Mouse (Mus musculus) embryonic facial prominence, embryonic 13.5 days (tissue): ENCODE results near the gene Gdf10. TPM values are rescaled to one million over a fixed set of nuclear protein-coding genes. Genes with fewer than 3 reads are reported as not detected.

ENCODE experiments used
- ATAC-seq: fragments of 200-750 bp; cut with Nextera tagmentation; 2 replicates; pipeline ENCODE4 v1.8.0; 2017; ENCODE audit warnings: low read depth; ENCODE audit not compliant: insufficient number of reproducible peaks, insufficient read depth, low FRiP score, low TSS enrichment
- H3K27ac ChIP-seq: fragments of 300-500 bp; sonication (generic); 2 replicates; pipeline ENCODE4 v1.5.1; 2015; ENCODE audit warnings: moderate library complexity, mild to moderate bottlenecking, inconsistent platforms
- H3K27me3 ChIP-seq: fragments of 300-500 bp; sonication (generic); 2 replicates; pipeline ENCODE4 v1.6.1; 2015; ENCODE audit warnings: mild to moderate bottlenecking, inconsistent platforms
- H3K36me3 ChIP-seq: fragments of 300-500 bp; sonication (generic); 2 replicates; pipeline ENCODE4 v1.6.1; 2015; ENCODE audit warnings: mild to moderate bottlenecking, inconsistent platforms
- H3K4me1 ChIP-seq: fragments of 300-500 bp; sonication (generic); 2 replicates; pipeline ENCODE4 v1.6.1; 2015; ENCODE audit warnings: inconsistent platforms
- H3K4me2 ChIP-seq: fragments of 300-500 bp; sonication (generic); 2 replicates; pipeline ENCODE4 v1.6.1; 2015; ENCODE audit warnings: moderate library complexity, mild to moderate bottlenecking, inconsistent platforms
- H3K4me3 ChIP-seq: fragments of 300-500 bp; sonication (generic); 2 replicates; pipeline ENCODE4 v1.5.1; 2015; ENCODE audit warnings: mild to moderate bottlenecking, inconsistent platforms
- H3K9ac ChIP-seq: fragments of 300-500 bp; sonication (generic); 2 replicates; pipeline ENCODE4 v1.6.1; 2015; ENCODE audit warnings: mild to moderate bottlenecking, inconsistent platforms
- H3K9me3 ChIP-seq: fragments of 300-500 bp; sonication (generic); 2 replicates; pipeline ENCODE4 v1.6.1; 2016; ENCODE audit warnings: inconsistent platforms
- WGBS: fragments of 180-500 bp; shearing (Covaris S2); methylation state at CpG from one replicate; pipeline ENCODE4 v1.1.7; 2015; ENCODE audit warnings: mixed read lengths; 5-methylcytosine and 5-hydroxymethylcytosine counted together
- polyA plus RNA-seq: library from polyadenylated mRNA; unstranded; fragments of >200 nt; fragmentation: Nextera tagmentation; extraction: Ambion mirVana; gene quantifications from 2 replicates; pipeline ENCODE4 v1.2.1, GENCODE M21; 2015

The Gdf10 gene
- polyA plus RNA-seq, 1 experiment from 2014 or later = 21.2 TPM

GRCm38 (mm10) chr14:33977748-33978147 is 54.4 kb downstream of the Gdf10 start:
- Histone ChIP-seq H3K36me3 (no peaks in the 10 kb centered on the region), H3K4me1 (peaks cover 11% of the 10 kb centered on the region; the same call in 1 of the 2 replicates), H3K4me2 (peak overlapping the region; percentile 72), H3K27me3 (peaks cover 15% of the 10 kb centered on the region), H3K27ac (no peak overlapping the region), H3K9me3 (no peaks in the 10 kb centered on the region), H3K9ac (no peak overlapping the region), H3K4me3 (peak overlapping the region; percentile 44; the same call in 1 of the 2 replicates)
- WGBS = 8% methylated on average over 7 of the region's 7 CpGs
- no peak for ATAC-seq

- Histone ChIP-seq H3K9ac (peak within 1 kb of the TSS; percentile 63), H3K4me1 (peaks cover 11% of the 10 kb centered on the region; the same call in 1 of the 2 replicates), H3K27me3 (peaks cover 15% of the 10 kb centered on the region), H3K27ac (peak within 1 kb of the TSS; percentile 3; the same call in 1 of the 2 replicates), H3K36me3 (no peaks in the 10 kb centered on the region), H3K4me3 (peak within 1 kb of the TSS; percentile 44), H3K4me2 (peak within 1 kb of the TSS; percentile 72), H3K9me3 (no peaks in the 10 kb centered on the region)
- ATAC-seq = no peak; the same call in 1 of the 2 replicates
- WGBS = under 1% methylated on average over 25 of the region's 25 CpGs
These were observed 55.2 kb downstream of the Gdf10 start, which contains the start of gene Zfp488 for GRCm38 (mm10) chr14:33978604-33979059. Gene Zfp488, minus strand, starts transcription at chr14:33978764.

Other genes with a start within 250 kb of the Gdf10 start
- gene Gdf2, start 17.5 kb downstream of the Gdf10 start, polyA plus RNA-seq = 0.08 TPM in 2 replicates
- not detected in 2 replicates for gene Rbp3, start 30.4 kb downstream of the Gdf10 start, polyA plus RNA-seq
- 0.32 and 0.77 TPM in 2 replicates for gene Zfp488, start 55.2 kb downstream of the Gdf10 start, polyA plus RNA-seq
- not detected in 2 replicates for gene Gm30083, start 91.6 kb downstream of the Gdf10 start, polyA plus RNA-seq
- gene Gm5460, start 93.2 kb downstream of the Gdf10 start, polyA plus RNA-seq = not detected in 2 replicates
- gene Antxrl, start 129.1 kb downstream of the Gdf10 start, polyA plus RNA-seq = not detected in 2 replicates
- gene Anxa8, start 162.4 kb downstream of the Gdf10 start, polyA plus RNA-seq = 20.1 and 23.0 TPM in 2 replicates
- not detected in 2 replicates for gene A630023A22Rik, start 179.2 kb downstream of the Gdf10 start, polyA plus RNA-seq
- 0.66 and 0.69 TPM in 2 replicates for gene Npy4r, start 228.9 kb downstream of the Gdf10 start, polyA plus RNA-seq